Mouse (Mus musculus) kidney, postnatal 0 days (tissue): Measurements from ENCODE around the gene Cdh26. TPM values are rescaled to one million over a fixed set of nuclear protein-coding genes. Genes with fewer than 3 reads are reported as not detected.

Source experiments
- ATAC-seq: fragments of 200-750 bp; cut with Nextera tagmentation; replicated peaks from 2 replicates; pipeline ENCODE4 v1.8.0; 2017; ENCODE audit warnings: low read depth, moderate number of reproducible peaks, moderate TSS enrichment, moderate library complexity; ENCODE audit not compliant: low FRiP score
- DNase-seq: peaks from one replicate; pipeline ENCODE4 v3.0.0-alpha.2; 2016; ENCODE audit warnings: low spot score
- H3K27ac ChIP-seq: fragments of 300-500 bp; sonication (generic); 2 replicates; pipeline ENCODE4 v1.5.1; 2014; ENCODE audit warnings: mild to moderate bottlenecking
- H3K27me3 ChIP-seq: fragments of 300-500 bp; sonication (generic); 2 replicates; pipeline ENCODE4 v1.6.1; 2014; ENCODE audit warnings: low read length, mixed read lengths; ENCODE audit not compliant: insufficient read depth
- H3K36me3 ChIP-seq: fragments of 300-500 bp; sonication (generic); 2 replicates; pipeline ENCODE4 v1.6.1; 2014; ENCODE audit warnings: low read length, mixed read lengths; ENCODE audit not compliant: insufficient read depth
- H3K4me1 ChIP-seq: fragments of 300-500 bp; sonication (generic); replicated peaks from 2 replicates; pipeline ENCODE4 v1.6.1; 2014; ENCODE audit warnings: antibody characterized with exemption, low read length, mixed read lengths; ENCODE audit not compliant: insufficient read depth
- H3K4me2 ChIP-seq: fragments of 300-500 bp; sonication (generic); 2 replicates; pipeline ENCODE4 v1.6.1; 2014; ENCODE audit warnings: mild to moderate bottlenecking, low read length, moderate library complexity, mixed read lengths
- H3K4me3 ChIP-seq: fragments of 300-500 bp; sonication (generic); replicated peaks from 2 replicates; pipeline ENCODE4 v1.5.1; 2014; ENCODE audit warnings: low read depth, low read length
- H3K9ac ChIP-seq: fragments of 300-500 bp; sonication (generic); 2 replicates; pipeline ENCODE4 v1.6.1; 2014; ENCODE audit warnings: low read depth, low read length
- H3K9me3 ChIP-seq: fragments of 300-500 bp; sonication (generic); replicated peaks from 2 replicates; pipeline ENCODE4 v1.6.1; 2016; ENCODE audit warnings: low read length, inconsistent platforms, mixed read lengths
- CTCF ChIP-seq: IDR thresholded peaks from 2 replicates; pipeline ENCODE4 v1.5.1; 2016; ENCODE audit warnings: antibody characterized with exemption, low read depth, mild to moderate bottlenecking, moderate library complexity
- WGBS: fragments of 180-500 bp; shearing (Covaris S2); extraction: QIAGEN DNeasy Blood & Tissue Kit; methylation state at CpG from one replicate; pipeline ENCODE4 v1.1.7; 2014; 5-methylcytosine and 5-hydroxymethylcytosine counted together
- polyA plus RNA-seq: library from polyadenylated mRNA; unstranded; fragments of >200 nt; fragmentation: Nextera tagmentation; extraction: Ambion mirVana; gene quantifications from 2 replicates; pipeline ENCODE4 v1.2.1, GENCODE M21; 2015

The Cdh26 gene
- polyA plus RNA-seq = 0.17 and 0.29 TPM in 2 replicates

DNA sequence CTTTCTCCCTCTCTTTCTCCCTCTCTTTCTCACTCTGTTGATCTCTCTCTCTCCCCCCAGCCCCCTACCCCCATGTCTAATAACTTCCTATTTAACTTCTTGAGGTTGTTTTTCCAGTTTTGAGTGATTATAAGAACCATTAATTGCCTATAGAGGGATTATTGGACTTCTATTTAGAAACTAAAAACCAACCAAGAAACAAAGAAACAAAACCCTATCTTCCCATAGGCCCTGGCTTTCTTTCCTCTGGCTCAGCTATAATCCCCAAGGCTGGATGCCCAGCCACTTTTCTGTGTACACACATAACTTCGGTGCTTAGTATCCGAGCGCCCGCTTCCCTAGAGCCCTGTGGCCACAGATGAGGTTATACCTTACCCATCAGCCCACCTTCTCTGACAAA is at the start of gene Cdh26:
Cdh26 (plus strand) TSS at position 301 of the 400 bp plus-strand sequence.
- ATAC-seq (no peak), DNase-seq (no peak)
- 94% methylated on average over 4 of the region's 4 CpGs for WGBS
- Histone ChIP-seq H3K36me3 (no peaks in the 10 kb centered on the region), H3K27me3 (no peaks in the 10 kb centered on the region), H3K9ac (no peak within 1 kb of the TSS), H3K4me3 (no peak within 1 kb of the TSS), H3K4me2 (no peak within 1 kb of the TSS), H3K9me3 (no peaks in the 10 kb centered on the region), H3K4me1 (0 out of 2 replicates have a peak, but pooled peaks cover 7% of the 10 kb centered on the region), H3K27ac (no peak within 1 kb of the TSS)
- TF ChIP-seq CTCF = no peak

DNA sequence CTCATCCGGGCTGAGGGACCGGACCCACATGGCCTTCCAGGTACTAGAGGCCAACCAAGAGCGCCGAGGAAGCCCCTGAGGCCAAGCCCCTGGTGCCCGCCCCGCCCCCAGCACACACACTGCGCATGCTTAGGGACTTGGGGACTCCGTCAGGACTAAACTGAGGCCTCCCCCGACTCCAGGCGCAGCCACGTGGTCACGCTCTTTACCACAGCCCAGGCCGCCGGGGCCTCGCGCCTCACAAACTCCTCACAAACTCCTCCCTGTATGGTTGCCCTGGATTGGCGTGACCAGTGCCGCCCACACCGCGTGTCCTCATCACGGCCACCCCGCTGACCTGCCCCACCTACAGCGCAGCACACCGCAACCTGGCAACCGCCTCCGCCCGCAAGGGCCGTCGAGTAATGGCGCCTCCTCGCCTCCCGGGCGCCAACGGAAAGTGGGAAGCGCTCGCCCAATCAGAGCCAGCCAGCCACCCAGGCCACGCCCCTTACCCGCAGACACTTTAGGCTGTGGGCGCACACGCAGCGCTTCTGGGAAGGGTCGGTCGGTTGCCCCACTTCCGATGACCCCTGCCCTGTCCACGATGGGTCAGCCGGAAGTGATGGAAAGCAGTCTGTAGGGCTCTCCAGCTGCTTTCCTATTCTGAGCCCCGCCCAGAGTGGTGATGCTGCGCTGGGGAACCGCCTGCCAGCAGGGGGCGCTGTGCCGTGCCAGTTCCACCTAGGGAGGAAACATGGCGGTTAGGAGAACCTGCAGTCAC is 23.1 kb upstream of the Cdh26 start, which contains the start of gene Sycp2:
Sycp2 (minus strand) TSS at position 633 of the 763 bp plus-strand sequence.
- Histone ChIP-seq H3K36me3 (no peaks in the 10 kb centered on the region), H3K4me2 (no peak within 1 kb of the TSS), H3K27me3 (peaks cover 7% of the 10 kb centered on the region; the same call in 1 of the 2 replicates), H3K9me3 (no peaks in the 10 kb centered on the region), H3K4me1 (no peaks in the 10 kb centered on the region), H3K4me3 (no peak within 1 kb of the TSS), H3K27ac (no peak within 1 kb of the TSS), H3K9ac (no peak within 1 kb of the TSS)
- DNase-seq (no peak), ATAC-seq (peak; percentile 43)
- WGBS = 87% methylated on average over 52 of the region's 52 CpGs
- peak; percentile 27; the same call in 1 of the 2 replicates for TF ChIP-seq CTCF

DNA sequence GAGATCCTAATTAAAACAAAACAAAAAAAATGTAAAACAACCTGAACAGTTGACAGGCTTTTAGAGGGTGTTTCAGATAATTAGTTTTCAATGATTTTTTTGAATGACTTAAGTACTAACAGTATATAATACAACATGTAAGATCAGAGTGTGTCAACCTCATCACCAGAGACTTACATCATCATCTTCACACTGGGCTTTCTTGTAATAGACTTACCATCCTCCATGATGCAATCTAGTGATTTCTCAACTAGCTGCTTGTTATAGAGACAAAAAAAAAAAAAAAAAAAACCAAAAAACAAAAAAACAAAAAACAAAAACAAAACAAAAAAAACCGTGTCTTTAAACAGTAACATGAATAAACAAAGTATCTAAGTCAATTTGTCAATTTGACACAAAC is 21.3 kb upstream of the Cdh26 start:
- peaks cover 15% of the 10 kb centered on the region for H3K27me3 ChIP-seq
- H3K4me1 ChIP-seq = peaks cover 5% of the 10 kb centered on the region; the same call in 1 of the 2 replicates
- H3K36me3 ChIP-seq = no peaks in the 10 kb centered on the region
- DNase-seq (no peak), ATAC-seq (no peak)
- no peak for TF ChIP-seq CTCF
- no peak overlapping the region for H3K4me2 ChIP-seq
- no peak overlapping the region for H3K9ac ChIP-seq
- WGBS = 47% methylated on average over 1 of the region's 1 CpGs
- H3K4me3 ChIP-seq = no peak overlapping the region
- H3K27ac ChIP-seq = no peak overlapping the region
- no peaks in the 10 kb centered on the region for H3K9me3 ChIP-seq

GRCm38 (mm10) chr2:178410286-178410685 is 20.0 kb upstream of the Cdh26 start:
- ATAC-seq = no peak
- Histone ChIP-seq H3K4me2 (no peak overlapping the region), H3K27ac (no peak overlapping the region), H3K9me3 (no peaks in the 10 kb centered on the region), H3K36me3 (no peaks in the 10 kb centered on the region), H3K27me3 (peaks cover 15% of the 10 kb centered on the region), H3K4me3 (no peak overlapping the region), H3K9ac (no peak overlapping the region), H3K4me1 (peaks cover 11% of the 10 kb centered on the region)
- 78% methylated on average over 6 of the region's 6 CpGs for WGBS
- DNase-seq = no peak
- TF ChIP-seq CTCF = no peak

DNA sequence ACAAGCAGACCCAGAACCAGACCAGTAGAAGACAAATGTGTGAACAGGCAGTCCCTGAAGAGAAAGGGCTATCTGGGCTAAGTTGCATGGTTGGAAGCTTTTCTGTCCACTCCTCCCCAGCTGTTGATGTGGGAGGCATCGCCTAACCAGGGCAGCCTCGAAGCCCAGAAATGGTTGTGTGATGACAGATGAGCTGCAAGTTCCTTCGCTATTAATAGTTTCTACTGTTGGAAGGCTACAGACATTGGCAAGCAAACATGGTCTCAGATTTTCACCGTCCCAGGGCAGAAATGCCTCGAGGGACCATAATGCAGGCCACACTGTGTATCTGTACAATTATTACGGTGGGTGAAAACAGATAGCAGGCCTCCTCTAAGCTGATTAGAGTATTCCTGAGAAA is 17.7 kb upstream of the Cdh26 start:
- 35% methylated on average over 6 of the region's 6 CpGs for WGBS
- H3K9ac ChIP-seq = no peak overlapping the region
- ATAC-seq (no peak), DNase-seq (peak; percentile 31)
- 0 out of 2 replicates have a peak overlapping the region, but pooled peaks have one; percentile 5 for H3K4me2 ChIP-seq
- no peaks in the 10 kb centered on the region for H3K9me3 ChIP-seq
- no peak overlapping the region for H3K4me3 ChIP-seq
- H3K36me3 ChIP-seq = no peaks in the 10 kb centered on the region
- H3K4me1 ChIP-seq = peaks cover 11% of the 10 kb centered on the region
- H3K27ac ChIP-seq = no peak overlapping the region
- peaks cover 15% of the 10 kb centered on the region for H3K27me3 ChIP-seq
- TF ChIP-seq CTCF = no peak

- Histone ChIP-seq H3K9ac (no peak overlapping the region), H3K27ac (no peak overlapping the region), H3K9me3 (no peaks in the 10 kb centered on the region), H3K36me3 (no peaks in the 10 kb centered on the region), H3K4me2 (peak overlapping the region; percentile 95), H3K4me1 (peaks cover 11% of the 10 kb centered on the region), H3K27me3 (peaks cover 15% of the 10 kb centered on the region), H3K4me3 (peak overlapping the region; percentile 66; the same call in 1 of the 2 replicates)
- DNase-seq (no peak), ATAC-seq (no peak)
- WGBS = 61% methylated on average over 13 of the region's 13 CpGs
- no peak for TF ChIP-seq CTCF
Measured at GRCm38 (mm10) chr2:178413081-178413480, 17.2 kb upstream of the Cdh26 start.
